Mouse (Mus musculus) heart, adult 2 months (tissue): Measurements from ENCODE around the gene Slc12a8. TPM values are rescaled to one million over a fixed set of nuclear protein-coding genes. Genes with fewer than 3 reads are reported as not detected.

Experiments
- DNase-seq, 2 experiments: peaks; one replicate each; pipeline ENCODE4 v3.0.0; 2021
- H3K27ac ChIP-seq: fragments of 200-600 bp; 2 replicates; pipeline ENCODE4 v1.8.1; 2022
- H3K27me3 ChIP-seq: fragments of 200-500 bp; 2 replicates; pipeline ENCODE4 v1.6.1; 2012; ENCODE audit warnings: mild to moderate bottlenecking, low read length, inconsistent platforms, mixed read lengths; ENCODE audit not compliant: control insufficient read depth, insufficient read depth
- H3K36me3 ChIP-seq: fragments of 200-500 bp; 2 replicates; pipeline ENCODE4 v1.6.1; 2012; ENCODE audit warnings: low read length, inconsistent platforms; ENCODE audit not compliant: control insufficient read depth, insufficient read depth
- H3K4me1 ChIP-seq: fragments of 200-500 bp; 2 replicates; pipeline ENCODE4 v1.6.1; 2011; ENCODE audit warnings: low read length; ENCODE audit not compliant: control insufficient read depth, insufficient read depth
- H3K4me3 ChIP-seq: fragments of 200-600 bp; 2 replicates; pipeline ENCODE4 v1.8.1; 2022
- H3K79me2 ChIP-seq: fragments of 200-500 bp; replicated peaks from 2 replicates; pipeline ENCODE4 v1.6.1; 2012; ENCODE audit warnings: mild to moderate bottlenecking, inconsistent platforms, low read length, moderate library complexity, mixed read lengths; ENCODE audit not compliant: control insufficient read depth, insufficient read depth
- H3K9ac ChIP-seq: fragments of 200-500 bp; 2 replicates; pipeline ENCODE4 v1.6.1; 2012; ENCODE audit warnings: low read depth, mild to moderate bottlenecking, control low read depth, inconsistent platforms, low read length, mixed read lengths
- CTCF ChIP-seq: fragments of 200-600 bp; IDR thresholded peaks from 2 replicates; pipeline ENCODE4 v1.8.1; 2022; ENCODE audit warnings: antibody characterized with exemption, mild to moderate bottlenecking, moderate library complexity
- EP300 ChIP-seq: fragments of 200-500 bp; IDR thresholded peaks from 2 replicates; pipeline ENCODE4 v1.6.1; 2011; ENCODE audit warnings: low read depth, low read length, control low read depth; ENCODE audit not compliant: insufficient read depth
- POLR2A ChIP-seq: fragments of 200-500 bp; IDR thresholded peaks from 2 replicates; pipeline ENCODE4 v1.6.1; 2011; ENCODE audit warnings: mild to moderate bottlenecking, low read depth, low read length, control low read depth; ENCODE audit not compliant: insufficient read depth
- WGBS: fragments of 180-500 bp; shearing (Covaris S2); methylation state at CpG from one replicate; pipeline ENCODE4 v1.1.7; 2018; 5-methylcytosine and 5-hydroxymethylcytosine counted together
- intact Hi-C: fragments of 180-260 bp; cut with DNase I; formaldehyde crosslinking; loops from one replicate; pipeline ENCODE4 v1.15.1; 2025
- polyA plus RNA-seq: library from polyadenylated mRNA; depleted of rRNA; stranded (reverse); fragments of >200 nt; gene quantifications from 2 replicates; pipeline ENCODE4 v1.2.3, GENCODE M21; 2012
- total RNA-seq, 2 experiments: library from RNA; stranded (reverse); gene quantifications; 2 replicates each; pipeline ENCODE4 v1.2.3; 2021

Gene Slc12a8
- total and polyA plus RNA-seq, 3 experiments, result 0.31 to 0.66 (median 0.45) TPM

- Histone ChIP-seq H3K4me1 (peaks cover 18% of the 10 kb centered on the region), H3K27me3 (no peaks in the 10 kb centered on the region), H3K9ac (no peak overlapping the region), H3K27ac (peak overlapping the region; percentile 79), H3K4me3 (no peak overlapping the region), H3K79me2 (no peaks in the 10 kb centered on the region), H3K36me3 (no peaks in the 10 kb centered on the region)
- intact Hi-C loops, result no loop called here
- 86% methylated on average over 7 of the region's 7 CpGs for WGBS
- TF ChIP-seq CTCF (no peak), POLR2A (no peak), EP300 (no peak)
- DNase-seq, result no peak
Observed at GRCm38 (mm10) chr16:33593467-33593866, 76.3 kb downstream of the Slc12a8 start.

GRCm38 (mm10) chr16:33594037-33594771 is 77.1 kb downstream of the Slc12a8 start:
- peak overlapping the region; percentile 79 for H3K27ac ChIP-seq
- H3K4me1 ChIP-seq, result peaks cover 18% of the 10 kb centered on the region
- H3K79me2 ChIP-seq, result no peaks in the 10 kb centered on the region
- H3K36me3 ChIP-seq, result no peaks in the 10 kb centered on the region
- no peak overlapping the region for H3K9ac ChIP-seq
- no peaks in the 10 kb centered on the region for H3K27me3 ChIP-seq
- H3K4me3 ChIP-seq, result no peak overlapping the region
- no peak for TF ChIP-seq EP300
- TF ChIP-seq CTCF, result no peak
- no peak for TF ChIP-seq POLR2A
- intact Hi-C loops, result no loop called here
- WGBS, result 49% methylated on average over 7 of the region's 7 CpGs
- DNase-seq, result peak; percentile 65 to 66

GRCm38 (mm10) chr16:33595235-33595769 is 78.2 kb downstream of the Slc12a8 start:
- H3K79me2 ChIP-seq, result no peaks in the 10 kb centered on the region
- TF ChIP-seq CTCF, result peak; percentile 27
- no peak for TF ChIP-seq POLR2A
- no peaks in the 10 kb centered on the region for H3K27me3 ChIP-seq
- peak overlapping the region; percentile 79 for H3K27ac ChIP-seq
- no peak overlapping the region for H3K9ac ChIP-seq
- H3K4me3 ChIP-seq, result no peak overlapping the region
- intact Hi-C loops, result no loop called here
- WGBS, result 76% methylated on average over 6 of the region's 6 CpGs
- no peak for DNase-seq
- H3K4me1 ChIP-seq, result peaks cover 18% of the 10 kb centered on the region
- no peaks in the 10 kb centered on the region for H3K36me3 ChIP-seq

GRCm38 (mm10) chr16:33596213-33596612 is 79.1 kb downstream of the Slc12a8 start:
- 94% methylated on average over 4 of the region's 4 CpGs for WGBS
- Histone ChIP-seq H3K36me3 (no peaks in the 10 kb centered on the region), H3K27ac (no peak overlapping the region; the same call in 1 of the 2 replicates), H3K4me1 (peaks cover 18% of the 10 kb centered on the region), H3K4me3 (no peak overlapping the region), H3K79me2 (no peaks in the 10 kb centered on the region), H3K27me3 (no peaks in the 10 kb centered on the region), H3K9ac (no peak overlapping the region)
- TF ChIP-seq POLR2A, result no peak
- no peak for TF ChIP-seq CTCF
- TF ChIP-seq EP300, result no peak
- DNase-seq, result no peak
- intact Hi-C loops, result no loop called here

- 22% methylated on average over 5 of the region's 5 CpGs for WGBS
- no peak for TF ChIP-seq POLR2A
- peak; percentile 63 for TF ChIP-seq CTCF
- TF ChIP-seq EP300, result no peak
- intact Hi-C loops, result loop anchor here (2.0 kb wide), 1 partner anchor 25 kb away; no protein-coding TSS in a partner anchor
Observed at GRCm38 (mm10) chr16:33600216-33600615, 83.1 kb downstream of the Slc12a8 start.

GRCm38 (mm10) chr16:33601299-33601698 is 84.2 kb downstream of the Slc12a8 start:
- intact Hi-C loops, result loop anchor here (2.0 kb wide), 1 partner anchor 26 kb away; no protein-coding TSS in a partner anchor
- Histone ChIP-seq H3K79me2 (no peaks in the 10 kb centered on the region), H3K27ac (no peak overlapping the region), H3K9ac (no peak overlapping the region), H3K4me1 (no peaks in the 10 kb centered on the region), H3K4me3 (no peak overlapping the region), H3K36me3 (no peaks in the 10 kb centered on the region), H3K27me3 (no peaks in the 10 kb centered on the region)
- no peak for TF ChIP-seq EP300
- TF ChIP-seq POLR2A, result no peak
- TF ChIP-seq CTCF, result no peak
- 82% methylated on average over 8 of the region's 8 CpGs for WGBS
- no peak for DNase-seq

More at GRCm38 (mm10) chr16:33600216-33600615, 83.1 kb downstream of the Slc12a8 start:
- Histone ChIP-seq H3K9ac (no peak overlapping the region), H3K4me3 (no peak overlapping the region), H3K27ac (no peak overlapping the region), H3K4me1 (no peaks in the 10 kb centered on the region; the same call in 1 of the 2 replicates), H3K27me3 (no peaks in the 10 kb centered on the region), H3K79me2 (no peaks in the 10 kb centered on the region), H3K36me3 (no peaks in the 10 kb centered on the region)
- no peak for DNase-seq
